Mouse (Mus musculus): ENCODE measurements around the gene Gm13276. TPM values are rescaled to one million over a fixed set of nuclear protein-coding genes. Genes with fewer than 3 reads are reported as not detected.
"Not testable (repeated sequence)": the region's sequence is repeated elsewhere in the genome, so short reads cannot be mapped to it uniquely, and the experiment has no call there.

The Gm13276 gene
- polyA plus RNA-seq, 2 experiments = not detected

- H3K9ac ChIP-seq (replicated peaks) = no peak overlapping the region
- 53% methylated on average over 3 of the region's 3 CpGs for WGBS (ENCODE audit: insufficient replicate concordance)
These were observed 41.3 kb upstream of the Gm13276 start for GRCm38 (mm10) chr4:88744207-88744606.

GRCm38 (mm10) chr4:88749926-88750325 lies 35.6 kb upstream of the Gm13276 start:
- Histone ChIP-seq H3K4me1 (replicated peaks; ENCODE audit: control insufficient read depth in 2 of 2, insufficient read depth in 2 of 2, low read length in 1 of 2) (no peaks in the 10 kb centered on the region), H3K4me3 (ENCODE audit: insufficient read depth in 1 of 2, low read depth in 2 of 2, low read length in 2 of 2) (no peak overlapping the region), H3K9me3 (ENCODE audit: control insufficient read depth, low read length) (no peaks in the 10 kb centered on the region), H3K4me2 (ENCODE audit: low read depth) (no peak overlapping the region), H3K36me3 (replicated peaks; ENCODE audit: control insufficient read depth, insufficient read depth, low read depth) (no peaks in the 10 kb centered on the region), H3K27me3 (ENCODE audit: control insufficient read depth, insufficient read depth, low read length) (no peaks in the 10 kb centered on the region), H3K27ac (no peak overlapping the region), H3K9ac (replicated peaks) (no peak overlapping the region)
- DNase-seq (ENCODE audit: low read depth in 3 of 3, low spot score in 3 of 3) (no peak), ATAC-seq (ENCODE audit: insufficient read depth) (no peak)
- TF ChIP-seq EP300 (IDR thresholded peaks at IDR 0.05; ENCODE audit: low read depth) (no peak), CTCF (IDR thresholded peaks at IDR 0.05; ENCODE audit: low read depth) (no peak)
- 52% methylated on average over 6 of the region's 6 CpGs for WGBS (ENCODE audit: insufficient replicate concordance)

More at GRCm38 (mm10) chr4:88744207-88744606, 41.3 kb upstream of the Gm13276 start:
- Histone ChIP-seq H3K4me2 (ENCODE audit: low read depth) (no peak overlapping the region), H3K27me3 (ENCODE audit: control insufficient read depth, insufficient read depth, low read length) (no peaks in the 10 kb centered on the region), H3K36me3 (replicated peaks; ENCODE audit: control insufficient read depth, insufficient read depth, low read depth) (no peaks in the 10 kb centered on the region), H3K9me3 (ENCODE audit: control insufficient read depth, low read length) (no peaks in the 10 kb centered on the region), H3K4me3 (ENCODE audit: insufficient read depth in 1 of 2, low read depth in 2 of 2, low read length in 2 of 2) (no peak overlapping the region), H3K4me1 (replicated peaks; ENCODE audit: control insufficient read depth in 2 of 2, insufficient read depth in 2 of 2, low read length in 1 of 2) (no peaks in the 10 kb centered on the region), H3K27ac (no peak overlapping the region)
- ATAC-seq (ENCODE audit: insufficient read depth) (no peak), DNase-seq (ENCODE audit: low read depth in 3 of 3, low spot score in 3 of 3) (no peak)
- no peak for TF ChIP-seq CTCF (IDR thresholded peaks at IDR 0.05; ENCODE audit: low read depth)

GRCm38 (mm10) chr4:88754818-88755340 lies 30.6 kb upstream of the Gm13276 start, which contains the start of gene Gm13271:
Gene Gm13271, plus strand, starts transcription at chr4:88754868.
- WGBS (ENCODE audit: insufficient replicate concordance) = 70% methylated on average over 15 of the region's 15 CpGs
- not testable (repeated sequence) for H3K9me3 ChIP-seq (ENCODE audit: control insufficient read depth, low read length); H3K9ac ChIP-seq (replicated peaks); H3K4me1 ChIP-seq (replicated peaks; ENCODE audit: control insufficient read depth in 2 of 2, insufficient read depth in 2 of 2, low read length in 1 of 2); H3K27ac ChIP-seq; H3K4me3 ChIP-seq (ENCODE audit: insufficient read depth in 1 of 2, low read depth in 2 of 2, low read length in 2 of 2); H3K36me3 ChIP-seq (replicated peaks; ENCODE audit: control insufficient read depth, insufficient read depth, low read depth); H3K4me2 ChIP-seq (ENCODE audit: low read depth); DNase-seq (ENCODE audit: low read depth in 3 of 3, low spot score in 3 of 3); ATAC-seq (ENCODE audit: insufficient read depth); H3K27me3 ChIP-seq (ENCODE audit: control insufficient read depth, insufficient read depth, low read length)
- TF ChIP-seq CTCF (IDR thresholded peaks at IDR 0.05; ENCODE audit: low read depth) = peak; percentile 19; the same call in 1 of the 2 replicates

GRCm38 (mm10) chr4:88756581-88757513 lies 28.7 kb upstream of the Gm13276 start:
- Histone ChIP-seq H3K4me3 (ENCODE audit: insufficient read depth in 1 of 2, low read depth in 2 of 2, low read length in 2 of 2) (peak overlapping the region; percentile 60 to 63), H3K4me2 (ENCODE audit: low read depth) (peak overlapping the region; percentile 78), H3K27ac (peak overlapping the region; percentile 77), H3K9ac (replicated peaks) (peak overlapping the region; percentile 78)
- H3K9me3 ChIP-seq (ENCODE audit: control insufficient read depth, low read length); H3K27me3 ChIP-seq (ENCODE audit: control insufficient read depth, insufficient read depth, low read length); H3K36me3 ChIP-seq (replicated peaks; ENCODE audit: control insufficient read depth, insufficient read depth, low read depth); H3K4me1 ChIP-seq (replicated peaks; ENCODE audit: control insufficient read depth in 2 of 2, insufficient read depth in 2 of 2, low read length in 1 of 2); ATAC-seq (ENCODE audit: insufficient read depth); DNase-seq (ENCODE audit: low read depth in 3 of 3, low spot score in 3 of 3): not testable (repeated sequence)
- WGBS (ENCODE audit: insufficient replicate concordance) = 10% methylated on average over 28 of the region's 31 CpGs

- peak overlapping the region; percentile 78; the same call in 1 of the 2 replicates for H3K9ac ChIP-seq (replicated peaks)
- ATAC-seq (ENCODE audit: insufficient read depth) = peak; percentile 100
- peak overlapping the region; percentile 77 for H3K27ac ChIP-seq
- peak; percentile 84 for TF ChIP-seq CTCF (IDR thresholded peaks at IDR 0.05; ENCODE audit: low read depth)
- DNase-seq (ENCODE audit: low read depth in 3 of 3, low spot score in 3 of 3) = peak in 1 of 3 experiments; percentile 75
- 0% methylated on average over 13 of the region's 21 CpGs for WGBS (ENCODE audit: insufficient replicate concordance)
- not testable (repeated sequence) for H3K27me3 ChIP-seq (ENCODE audit: control insufficient read depth, insufficient read depth, low read length); H3K4me1 ChIP-seq (replicated peaks; ENCODE audit: control insufficient read depth in 2 of 2, insufficient read depth in 2 of 2, low read length in 1 of 2); H3K9me3 ChIP-seq (ENCODE audit: control insufficient read depth, low read length); H3K36me3 ChIP-seq (replicated peaks; ENCODE audit: control insufficient read depth, insufficient read depth, low read depth)
- H3K4me2 ChIP-seq (ENCODE audit: low read depth) = peak overlapping the region; percentile 78
- H3K4me3 ChIP-seq (ENCODE audit: insufficient read depth in 1 of 2, low read depth in 2 of 2, low read length in 2 of 2) = peak overlapping the region; percentile 60 to 63
These were observed 27.9 kb upstream of the Gm13276 start for GRCm38 (mm10) chr4:88757628-88758031.

GRCm38 (mm10) chr4:88758751-88759150 lies 26.8 kb upstream of the Gm13276 start:
- not testable (repeated sequence) for H3K9me3 ChIP-seq (ENCODE audit: control insufficient read depth, low read length); H3K27ac ChIP-seq; H3K27me3 ChIP-seq (ENCODE audit: control insufficient read depth, insufficient read depth, low read length); H3K4me3 ChIP-seq (ENCODE audit: insufficient read depth in 1 of 2, low read depth in 2 of 2, low read length in 2 of 2); DNase-seq (ENCODE audit: low read depth in 3 of 3, low spot score in 3 of 3); H3K4me1 ChIP-seq (replicated peaks; ENCODE audit: control insufficient read depth in 2 of 2, insufficient read depth in 2 of 2, low read length in 1 of 2); H3K9ac ChIP-seq (replicated peaks); ATAC-seq (ENCODE audit: insufficient read depth); H3K36me3 ChIP-seq (replicated peaks; ENCODE audit: control insufficient read depth, insufficient read depth, low read depth); H3K4me2 ChIP-seq (ENCODE audit: low read depth)
- WGBS (ENCODE audit: insufficient replicate concordance) = 75% methylated on average over 9 of the region's 9 CpGs

- H3K4me2 ChIP-seq (ENCODE audit: low read depth) = peak within 1 kb of the TSS; percentile 42
- not testable (repeated sequence) for DNase-seq (ENCODE audit: low read depth in 3 of 3, low spot score in 3 of 3); H3K4me1 ChIP-seq (replicated peaks; ENCODE audit: control insufficient read depth in 2 of 2, insufficient read depth in 2 of 2, low read length in 1 of 2); ATAC-seq (ENCODE audit: insufficient read depth); H3K9ac ChIP-seq (replicated peaks); H3K36me3 ChIP-seq (replicated peaks; ENCODE audit: control insufficient read depth, insufficient read depth, low read depth); H3K27me3 ChIP-seq (ENCODE audit: control insufficient read depth, insufficient read depth, low read length); H3K27ac ChIP-seq; H3K9me3 ChIP-seq (ENCODE audit: control insufficient read depth, low read length)
- peak within 1 kb of the TSS; percentile 6 to 43; a peak in 3 of 4 replicates for H3K4me3 ChIP-seq (ENCODE audit: insufficient read depth in 1 of 2, low read depth in 2 of 2, low read length in 2 of 2)
- WGBS (ENCODE audit: insufficient replicate concordance) = 10% methylated on average over 7 of the region's 14 CpGs
These were observed 25.8 kb upstream of the Gm13276 start, which contains the start of gene Gm13283 for GRCm38 (mm10) chr4:88759610-88760268. Gene Gm13283, plus strand, starts transcription at chr4:88760119.
